Mouse (Mus musculus): ENCODE measurements around the gene Ccdc54. TPM values are rescaled to one million over a fixed set of nuclear protein-coding genes. Genes with fewer than 3 reads are reported as not detected.

The Ccdc54 gene
- polyA plus RNA-seq, 1 experiment from 2014 or later: not detected

DNA sequence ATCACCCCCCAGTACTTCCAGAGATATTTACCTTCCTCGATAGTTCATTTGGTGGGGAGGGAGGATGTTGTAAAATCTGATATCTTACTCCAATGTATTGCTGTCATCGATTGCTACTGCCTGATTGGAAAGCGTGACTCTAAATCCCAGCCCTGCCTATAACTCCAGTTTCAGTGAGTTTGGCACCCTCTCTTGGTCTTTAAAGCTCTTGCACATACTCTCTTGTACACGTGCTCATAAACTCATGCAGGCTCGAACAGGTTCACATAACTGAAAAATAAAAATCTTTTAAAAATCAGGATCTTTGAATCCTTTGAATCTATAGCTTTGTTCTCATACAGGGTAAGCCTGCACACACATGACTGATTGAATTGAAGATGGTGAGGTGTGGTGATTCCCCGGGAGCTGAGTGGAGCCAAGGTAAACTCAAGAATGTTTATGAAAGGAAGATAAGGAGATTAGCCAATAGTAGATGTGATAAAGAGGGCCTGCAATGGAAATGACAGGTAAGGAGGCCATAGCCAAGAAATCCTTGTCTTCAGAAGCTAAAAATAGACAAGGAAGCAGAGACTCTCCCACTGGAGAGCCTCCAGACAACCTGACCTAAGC is 31.7 kb downstream of the Ccdc54 start:
- H3K27ac ChIP-seq (ENCODE audit: low read depth, low read length): no peak overlapping the region
- H3K4me2 ChIP-seq: no peak overlapping the region
- no peak overlapping the region for H3K4me3 ChIP-seq (ENCODE audit: low read depth, low read length)
- no peaks in the 10 kb centered on the region for H3K27me3 ChIP-seq (ENCODE audit: control insufficient read depth, insufficient read depth, low read length)
- H3K4me1 ChIP-seq (ENCODE audit: control insufficient read depth, insufficient read depth, low read length): no peaks in the 10 kb centered on the region
- 72% methylated on average over 6 of the region's 6 CpGs for WGBS (ENCODE audit: insufficient replicate concordance)
- no peak for ATAC-seq (replicated peaks; ENCODE audit: insufficient number of reproducible peaks, low FRiP score, low TSS enrichment)
- H3K36me3 ChIP-seq (ENCODE audit: control insufficient read depth, insufficient read depth, low read length): no peaks in the 10 kb centered on the region
- no peak overlapping the region for H3K9ac ChIP-seq (ENCODE audit: low read depth, low read length)
- H3K9me3 ChIP-seq (replicated peaks; ENCODE audit: control insufficient read depth, low read length): no peaks in the 10 kb centered on the region

GRCm38 (mm10) chr16:50553828-50554227 is 37.1 kb downstream of the Ccdc54 start:
- H3K4me3 ChIP-seq (ENCODE audit: low read depth, low read length): no peak overlapping the region
- no peaks in the 10 kb centered on the region for H3K4me1 ChIP-seq (ENCODE audit: control insufficient read depth, insufficient read depth, low read length)
- H3K9ac ChIP-seq (ENCODE audit: low read depth, low read length): no peak overlapping the region
- no peaks in the 10 kb centered on the region for H3K36me3 ChIP-seq (ENCODE audit: control insufficient read depth, insufficient read depth, low read length)
- no peak overlapping the region for H3K4me2 ChIP-seq
- H3K27ac ChIP-seq (ENCODE audit: low read depth, low read length): no peak overlapping the region
- WGBS (ENCODE audit: insufficient replicate concordance): 57% methylated on average over 2 of the region's 2 CpGs
- no peaks in the 10 kb centered on the region for H3K9me3 ChIP-seq (replicated peaks; ENCODE audit: control insufficient read depth, low read length)
- no peaks in the 10 kb centered on the region for H3K27me3 ChIP-seq (ENCODE audit: control insufficient read depth, insufficient read depth, low read length)
- no peak for ATAC-seq (replicated peaks; ENCODE audit: insufficient number of reproducible peaks, low FRiP score, low TSS enrichment)

DNA sequence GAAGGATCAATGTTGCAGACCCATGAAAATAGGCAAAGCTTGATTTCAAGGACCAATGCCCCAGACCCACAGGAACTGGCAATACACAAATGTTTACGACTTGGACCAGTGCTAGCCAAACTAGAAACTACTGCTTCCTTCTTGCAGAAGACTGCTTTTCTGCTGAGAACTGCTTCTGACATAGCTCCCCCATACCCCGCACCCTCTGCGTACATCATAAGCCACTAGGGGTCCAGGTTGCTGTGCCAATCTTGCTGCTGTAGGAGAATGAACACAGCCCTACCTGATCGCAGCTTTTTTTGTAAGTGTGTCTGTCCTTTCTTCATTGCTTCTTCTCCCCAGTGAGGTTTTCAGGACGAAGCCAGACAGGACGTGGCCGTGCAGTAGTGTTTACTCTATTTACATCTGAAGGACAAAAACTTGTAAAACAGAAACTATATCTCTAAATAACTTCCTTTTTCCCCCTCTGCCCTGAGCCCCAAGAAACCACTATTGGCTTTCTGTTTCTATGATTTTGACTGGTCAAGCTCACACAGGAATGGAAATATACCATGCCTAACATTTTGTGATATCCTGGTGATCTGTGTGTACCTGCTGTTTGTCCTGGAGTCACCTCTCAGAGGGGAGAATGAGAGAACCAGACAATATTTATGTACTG is 39.0 kb downstream of the Ccdc54 start:
- Histone ChIP-seq H3K36me3 (ENCODE audit: control insufficient read depth, insufficient read depth, low read length) (no peaks in the 10 kb centered on the region), H3K9ac (ENCODE audit: low read depth, low read length) (no peak overlapping the region), H3K27me3 (ENCODE audit: control insufficient read depth, insufficient read depth, low read length) (no peaks in the 10 kb centered on the region), H3K4me2 (no peak overlapping the region), H3K4me3 (ENCODE audit: low read depth, low read length) (no peak overlapping the region), H3K27ac (ENCODE audit: low read depth, low read length) (no peak overlapping the region), H3K9me3 (replicated peaks; ENCODE audit: control insufficient read depth, low read length) (no peaks in the 10 kb centered on the region), H3K4me1 (ENCODE audit: control insufficient read depth, insufficient read depth, low read length) (no peaks in the 10 kb centered on the region)
- WGBS (ENCODE audit: insufficient replicate concordance): 71% methylated on average over 7 of the region's 7 CpGs
- ATAC-seq (replicated peaks; ENCODE audit: insufficient number of reproducible peaks, low FRiP score, low TSS enrichment): no peak

DNA sequence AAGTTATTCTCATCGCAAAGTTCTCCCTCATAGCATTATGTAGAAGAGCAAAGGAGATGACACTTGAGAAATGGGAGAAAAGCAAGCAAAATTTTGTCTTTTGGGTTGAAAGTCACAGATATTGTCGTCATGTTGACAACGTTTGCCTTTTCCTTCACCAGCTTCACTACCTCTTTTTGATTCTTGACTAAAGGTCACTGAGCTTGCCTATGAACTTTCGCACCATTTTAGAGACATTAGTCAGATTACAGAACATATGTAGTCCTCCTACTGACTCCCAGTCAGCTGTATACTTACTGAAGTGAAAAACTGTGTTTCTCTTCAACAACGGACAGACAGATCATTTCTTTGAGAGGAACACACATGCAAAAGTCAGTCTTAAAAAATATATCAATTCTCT is 40.0 kb downstream of the Ccdc54 start:
- no peak overlapping the region for H3K9ac ChIP-seq (ENCODE audit: low read depth, low read length)
- WGBS (ENCODE audit: insufficient replicate concordance): 83% methylated on average over 5 of the region's 5 CpGs

DNA sequence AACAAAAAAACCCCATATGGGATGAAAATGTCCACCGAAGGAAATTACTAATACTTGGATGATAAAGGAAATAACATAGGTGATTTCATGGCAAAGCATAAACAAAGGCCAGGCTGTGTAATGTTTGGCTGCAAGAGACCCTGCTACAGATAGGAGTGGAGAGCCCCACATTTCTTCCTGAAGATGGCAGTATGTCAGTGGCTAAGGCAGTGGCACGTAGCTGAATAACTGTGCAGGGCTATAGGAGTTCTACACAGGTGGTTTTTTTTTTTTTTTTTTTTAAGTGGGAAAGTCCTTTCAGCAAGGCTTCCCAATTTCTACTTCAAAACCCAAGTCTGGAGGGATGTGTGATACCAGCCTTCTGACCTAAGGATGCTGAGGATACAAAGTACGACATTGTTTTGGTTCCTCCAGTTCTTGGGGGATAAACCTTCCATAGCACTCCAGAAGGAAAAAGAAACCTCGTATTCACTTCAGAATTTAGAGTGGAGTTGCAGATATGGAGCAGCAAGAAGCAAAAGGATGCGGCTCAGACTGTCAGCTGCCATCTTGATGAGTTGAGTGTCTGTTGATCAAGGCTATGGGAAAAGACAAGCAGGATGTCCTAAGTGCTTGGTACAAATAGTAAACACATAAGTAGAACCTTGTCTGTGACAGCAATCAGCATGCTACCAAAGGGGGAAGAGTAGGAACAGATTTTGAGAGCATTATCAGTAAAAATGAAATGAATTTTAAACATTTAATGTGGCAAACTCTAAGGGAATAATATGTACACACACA is 48.2 kb downstream of the Ccdc54 start:
- ATAC-seq (replicated peaks; ENCODE audit: insufficient number of reproducible peaks, low FRiP score, low TSS enrichment): peak; percentile 55; the same call in 1 of the 2 replicates
- no peak overlapping the region for H3K4me3 ChIP-seq (ENCODE audit: low read depth, low read length)

More for the DNA sequence above, 40.0 kb downstream of the Ccdc54 start:
- Histone ChIP-seq H3K27me3 (ENCODE audit: control insufficient read depth, insufficient read depth, low read length) (no peaks in the 10 kb centered on the region), H3K4me1 (ENCODE audit: control insufficient read depth, insufficient read depth, low read length) (no peaks in the 10 kb centered on the region), H3K4me3 (ENCODE audit: low read depth, low read length) (no peak overlapping the region), H3K9me3 (replicated peaks; ENCODE audit: control insufficient read depth, low read length) (no peaks in the 10 kb centered on the region), H3K36me3 (ENCODE audit: control insufficient read depth, insufficient read depth, low read length) (no peaks in the 10 kb centered on the region), H3K27ac (ENCODE audit: low read depth, low read length) (no peak overlapping the region), H3K4me2 (no peak overlapping the region)
- no peak for ATAC-seq (replicated peaks; ENCODE audit: insufficient number of reproducible peaks, low FRiP score, low TSS enrichment)

More for the DNA sequence above, 48.2 kb downstream of the Ccdc54 start:
- Histone ChIP-seq H3K9me3 (replicated peaks; ENCODE audit: control insufficient read depth, low read length) (no peaks in the 10 kb centered on the region), H3K4me2 (no peak overlapping the region), H3K9ac (ENCODE audit: low read depth, low read length) (no peak overlapping the region), H3K36me3 (ENCODE audit: control insufficient read depth, insufficient read depth, low read length) (no peaks in the 10 kb centered on the region), H3K27ac (ENCODE audit: low read depth, low read length) (no peak overlapping the region), H3K4me1 (ENCODE audit: control insufficient read depth, insufficient read depth, low read length) (no peaks in the 10 kb centered on the region), H3K27me3 (ENCODE audit: control insufficient read depth, insufficient read depth, low read length) (no peaks in the 10 kb centered on the region)
- 51% methylated on average over 5 of the region's 5 CpGs for WGBS (ENCODE audit: insufficient replicate concordance)

Other genes starting within 250 kb of the Ccdc54 start
- 32.6 and 40.2 TPM in 2 replicates for gene Bbx, start 158.8 kb downstream of the Ccdc54 start, polyA plus RNA-seq (2014; fragmentation: Nextera tagmentation; extraction: Ambion mirVana)